Mouse (Mus musculus) limb, embryonic 14.5 days (tissue): ENCODE data around the gene H2-Oa. TPM values are rescaled to one million over a fixed set of nuclear protein-coding genes. Genes with fewer than 3 reads are reported as not detected.

Source experiments
- ATAC-seq: fragments of 200-750 bp; cut with Nextera tagmentation; 2 replicates; pipeline ENCODE4 v1.8.0; 2017; ENCODE audit warnings: low read depth, moderate number of reproducible peaks, moderate TSS enrichment; ENCODE audit not compliant: low FRiP score
- DNase-seq: peaks from one replicate; pipeline ENCODE4 v3.0.0-alpha.2; 2015; ENCODE audit warnings: low spot score
- H3K27ac ChIP-seq: fragments of 300-500 bp; sonication (generic); replicated peaks from 2 replicates; pipeline ENCODE4 v1.5.1; 2014; ENCODE audit warnings: low read depth, mild to moderate bottlenecking, low read length, moderate library complexity, mixed read lengths
- H3K27me3 ChIP-seq: fragments of 300-500 bp; sonication (generic); 2 replicates; pipeline ENCODE4 v1.6.1; 2014; ENCODE audit warnings: low read length, mixed read lengths; ENCODE audit not compliant: control insufficient read depth, insufficient read depth
- H3K36me3 ChIP-seq: fragments of 300-500 bp; sonication (generic); 2 replicates; pipeline ENCODE4 v1.6.1; 2014; ENCODE audit warnings: mild to moderate bottlenecking, low read length, moderate library complexity, mixed read lengths; ENCODE audit not compliant: control insufficient read depth, insufficient read depth
- H3K4me1 ChIP-seq: fragments of 300-500 bp; sonication (generic); 2 replicates; pipeline ENCODE4 v1.6.1; 2014; ENCODE audit warnings: antibody characterized with exemption, low read length, mixed read lengths; ENCODE audit not compliant: control insufficient read depth, insufficient read depth
- H3K4me2 ChIP-seq: fragments of 300-500 bp; sonication (generic); replicated peaks from 2 replicates; pipeline ENCODE4 v1.6.1; 2014; ENCODE audit warnings: low read depth, mild to moderate bottlenecking, low read length, moderate library complexity; ENCODE audit not compliant: severe bottlenecking
- H3K4me3 ChIP-seq: fragments of 300-500 bp; sonication (generic); replicated peaks from 2 replicates; pipeline ENCODE4 v1.5.1; 2014; ENCODE audit warnings: low read length
- H3K9ac ChIP-seq: fragments of 300-500 bp; sonication (generic); 2 replicates; pipeline ENCODE4 v1.6.1; 2014; ENCODE audit warnings: mild to moderate bottlenecking, low read depth, low read length, moderate library complexity; ENCODE audit not compliant: severe bottlenecking
- H3K9me3 ChIP-seq: fragments of 300-500 bp; sonication (generic); 2 replicates; pipeline ENCODE4 v1.6.1; 2016; ENCODE audit warnings: low read length; ENCODE audit not compliant: control insufficient read depth
- POLR2A ChIP-seq: fragments of 200-500 bp; IDR thresholded peaks from 2 replicates; pipeline ENCODE4 v1.8.0; 2012; ENCODE audit warnings: inconsistent platforms, mild to moderate bottlenecking, moderate library complexity, borderline replicate concordance; ENCODE audit not compliant: insufficient read depth, insufficient read length; ENCODE audit errors: extremely low read depth
- WGBS: fragments of 180-500 bp; shearing (Covaris S2); extraction: QIAGEN DNeasy Blood & Tissue Kit; methylation state at CpG from one replicate; pipeline ENCODE4 v1.1.7; 2014; 5-methylcytosine and 5-hydroxymethylcytosine counted together
- polyA plus RNA-seq, 2 experiments: library from polyadenylated mRNA; depleted of rRNA in 1 of 2; stranded (reverse) in 1 of 2; unstranded in 1 of 2; fragments of >200 nt; fragmentation: Nextera tagmentation in 1 of 2; extraction: Ambion mirVana in 1 of 2; gene quantifications; 2 replicates each; pipeline versions ENCODE4 v1.2.1 to v1.2.3; 2012 to 2014

Gene H2-Oa
- polyA plus RNA-seq (2012; rRNA removed) (1.0 and 1.7 TPM in 2 replicates), polyA plus RNA-seq (2014; fragmentation: Nextera tagmentation; extraction: Ambion mirVana) (0.70 and 0.85 TPM in 2 replicates)

DNA sequence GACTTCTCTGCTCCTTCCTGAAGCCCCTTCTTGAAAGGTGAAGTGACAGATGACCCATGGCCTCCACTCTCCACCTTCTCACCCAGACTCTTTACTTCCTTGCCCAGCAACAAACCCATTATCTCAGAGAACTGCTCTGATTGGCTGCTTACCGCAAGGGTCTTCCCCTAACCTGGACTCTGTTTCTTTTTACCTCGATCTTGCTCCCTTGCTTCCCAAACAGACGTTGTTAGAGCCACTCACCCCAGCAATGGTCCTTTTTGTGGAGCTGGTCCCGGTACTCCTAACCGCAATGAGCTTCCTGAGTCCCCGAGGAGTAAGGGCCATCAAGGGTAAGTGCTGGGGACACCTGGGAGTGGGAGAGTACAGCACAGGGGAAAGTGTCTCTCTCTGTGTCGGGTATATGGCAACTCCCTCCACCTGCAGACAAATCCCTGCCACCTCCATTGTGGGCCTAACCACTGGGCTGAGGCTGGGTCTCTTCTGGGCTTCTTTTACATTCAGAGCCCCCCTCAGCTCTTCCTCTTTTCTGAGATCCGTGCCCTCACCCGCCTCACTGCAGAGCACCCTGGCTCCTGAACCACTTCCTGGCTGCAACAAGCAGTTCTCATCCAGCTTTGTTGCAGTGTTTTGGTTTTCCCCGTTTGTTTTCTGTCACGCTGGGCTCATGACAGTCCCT is at the start of gene H2-Oa:
Gene H2-Oa, plus strand, starts transcription at position 144 of the 679 bp plus-strand sequence.
- ATAC-seq (no peak), DNase-seq (no peak)
- Histone ChIP-seq H3K27ac (no peak within 1 kb of the TSS), H3K27me3 (no peaks in the 10 kb centered on the region), H3K4me2 (no peak within 1 kb of the TSS), H3K9me3 (no peaks in the 10 kb centered on the region), H3K4me3 (no peak within 1 kb of the TSS), H3K9ac (no peak within 1 kb of the TSS), H3K36me3 (no peaks in the 10 kb centered on the region), H3K4me1 (no peaks in the 10 kb centered on the region)
- WGBS, result 33% methylated on average over 11 of the region's 11 CpGs
- TF ChIP-seq POLR2A, result no peak

DNA sequence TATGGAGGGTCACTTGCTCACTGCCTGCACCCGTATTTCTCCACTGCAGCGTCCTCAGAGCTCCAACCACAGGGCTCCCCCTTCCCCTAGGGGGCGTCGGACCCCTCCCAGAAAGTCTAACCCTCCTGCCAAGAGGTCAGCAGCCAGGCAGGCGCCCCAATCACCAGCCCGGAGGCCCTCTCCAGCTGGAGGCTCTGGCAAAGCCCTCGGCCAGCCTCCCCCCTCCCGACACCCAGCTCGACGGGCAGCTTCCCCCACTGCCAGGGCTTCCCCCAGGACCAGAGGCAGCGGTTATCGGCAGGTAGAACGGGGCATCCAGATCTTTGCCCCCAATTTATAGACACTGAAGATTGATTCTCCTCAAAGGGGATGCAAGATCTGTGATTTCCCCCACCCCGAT is 46.2 kb upstream of the H2-Oa start:
- no peak overlapping the region for H3K4me2 ChIP-seq
- H3K9ac ChIP-seq, result no peak overlapping the region
- no peaks in the 10 kb centered on the region for H3K27me3 ChIP-seq
- no peak overlapping the region for H3K4me3 ChIP-seq
- DNase-seq, result no peak
- WGBS, result 79% methylated on average over 14 of the region's 14 CpGs
- no peaks in the 10 kb centered on the region for H3K4me1 ChIP-seq
- ATAC-seq, result no peak
- peaks cover 11% of the 10 kb centered on the region for H3K36me3 ChIP-seq
- no peak for TF ChIP-seq POLR2A
- H3K9me3 ChIP-seq, result 0 out of 2 replicates have a peak, but pooled peaks cover 5% of the 10 kb centered on the region
- H3K27ac ChIP-seq, result no peak overlapping the region

DNA sequence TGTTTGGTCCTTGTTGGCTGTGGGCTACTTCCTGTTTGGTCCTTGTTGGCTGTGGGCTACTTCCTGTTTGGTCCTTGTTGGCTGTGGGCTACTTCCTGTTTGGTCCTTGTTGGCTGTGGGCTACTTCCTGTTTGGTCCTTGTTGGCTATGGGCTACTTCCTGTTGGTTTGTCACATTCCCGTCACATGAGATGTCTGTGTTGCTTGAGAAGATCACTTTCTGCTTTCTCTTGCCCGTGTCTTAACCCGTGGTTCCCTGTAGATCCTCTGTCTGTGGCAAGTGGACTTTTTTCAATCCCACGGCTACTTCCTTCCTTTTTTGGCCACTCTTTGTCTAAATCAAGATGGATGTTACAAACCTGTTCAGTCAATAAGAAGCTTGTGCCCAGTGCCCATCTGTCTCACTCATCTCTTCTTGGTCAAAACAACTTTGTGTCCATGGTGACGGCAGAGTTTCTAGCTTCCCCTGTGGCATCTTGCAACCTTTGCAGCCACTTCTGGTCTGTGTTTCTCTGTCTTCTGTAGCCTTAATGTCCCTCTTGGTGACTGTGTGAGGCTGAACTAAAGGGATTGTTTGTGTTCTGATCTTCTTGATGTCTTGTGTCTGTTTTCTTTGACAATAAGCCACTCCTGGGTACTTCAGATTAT is 44.6 kb upstream of the H2-Oa start:
- 0 out of 2 replicates have a peak, but pooled peaks cover 5% of the 10 kb centered on the region for H3K9me3 ChIP-seq
- H3K4me2 ChIP-seq, result no peak overlapping the region
- H3K4me3 ChIP-seq, result no peak overlapping the region
- no peak overlapping the region for H3K9ac ChIP-seq
- H3K36me3 ChIP-seq, result peaks cover 16% of the 10 kb centered on the region
- no peak overlapping the region for H3K27ac ChIP-seq
- no peaks in the 10 kb centered on the region for H3K27me3 ChIP-seq
- 95% methylated on average over 5 of the region's 5 CpGs for WGBS
- no peak for DNase-seq
- TF ChIP-seq POLR2A, result no peak
- ATAC-seq, result no peak
- no peaks in the 10 kb centered on the region for H3K4me1 ChIP-seq

DNA sequence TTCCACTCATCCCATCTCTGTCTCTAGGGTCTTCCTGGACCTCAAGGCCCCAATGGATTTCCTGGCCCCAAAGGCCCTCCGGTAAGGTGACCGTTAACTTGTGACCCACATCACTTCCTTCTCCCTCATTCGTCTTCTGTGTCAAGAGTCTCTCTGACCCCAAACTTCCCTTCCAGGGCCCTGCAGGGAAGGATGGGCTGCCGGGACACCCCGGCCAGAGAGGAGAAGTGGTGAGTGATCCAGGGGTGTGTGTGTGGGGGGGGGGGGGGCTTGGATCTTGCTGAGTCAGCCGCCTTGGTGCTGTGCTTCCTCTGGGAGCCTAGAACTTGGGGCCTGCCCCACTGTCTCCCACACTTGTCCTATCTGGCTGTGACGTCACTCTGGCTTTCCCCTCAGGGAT is 34.9 kb upstream of the H2-Oa start:
- no peak for TF ChIP-seq POLR2A
- Histone ChIP-seq H3K27ac (no peak overlapping the region), H3K4me3 (no peak overlapping the region), H3K9me3 (no peaks in the 10 kb centered on the region), H3K36me3 (peaks cover 27% of the 10 kb centered on the region), H3K27me3 (no peaks in the 10 kb centered on the region), H3K4me2 (no peak overlapping the region), H3K4me1 (no peaks in the 10 kb centered on the region), H3K9ac (no peak overlapping the region)
- DNase-seq, result no peak
- 71% methylated on average over 7 of the region's 7 CpGs for whole genome bisulfite sequencing
- ATAC-seq, result no peak

DNA sequence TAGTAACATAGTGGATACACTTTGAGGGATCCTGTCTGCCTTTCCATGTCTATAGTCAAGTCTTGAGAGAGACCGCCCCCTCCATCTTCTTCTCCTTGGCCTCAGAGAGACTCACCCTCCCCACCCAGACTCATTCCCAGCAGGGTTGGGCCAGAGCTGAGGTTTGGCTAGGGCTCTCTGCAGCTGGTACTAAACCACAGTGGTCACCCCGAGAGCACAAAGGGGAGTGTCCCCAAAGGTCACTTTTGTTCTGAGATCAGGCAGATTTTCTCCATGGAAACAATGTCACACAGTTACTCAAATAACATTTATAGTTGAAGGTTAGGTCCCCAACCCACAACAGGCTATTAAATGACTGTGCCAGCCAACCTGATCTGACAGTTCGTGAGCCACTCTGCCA is 23.3 kb upstream of the H2-Oa start:
- Histone ChIP-seq H3K27ac (no peak overlapping the region), H3K4me1 (no peaks in the 10 kb centered on the region), H3K27me3 (no peaks in the 10 kb centered on the region), H3K4me2 (no peak overlapping the region), H3K9ac (no peak overlapping the region), H3K9me3 (no peaks in the 10 kb centered on the region), H3K36me3 (no peaks in the 10 kb centered on the region), H3K4me3 (no peak overlapping the region)
- 52% methylated on average over 3 of the region's 3 CpGs for WGBS
- ATAC-seq, result no peak
- DNase-seq, result no peak
- no peak for TF ChIP-seq POLR2A
